Mouse (Mus musculus): ENCODE measurements around the gene Sept8. TPM values are rescaled to one million over a fixed set of nuclear protein-coding genes. Genes with fewer than 3 reads are reported as not detected.

The Sept8 gene
- polyA plus RNA-seq (2014; fragmentation: Illumina TruSeq; extraction: RNeasy Lipid Tissue Mini Kit (QIAGEN cat#74804); ENCODE audit: low read depth, low replicate concordance): 32.0 TPM

GRCm38 (mm10) chr11:53519207-53520121 is at the start of gene Sept8:
Gene Sept8 (plus strand): TSS chr11:53519257.

GRCm38 (mm10) chr11:53469968-53470695 is 48.9 kb upstream of the Sept8 start, which contains the start of gene Gm9837:
Gene Gm9837 (minus strand): TSS chr11:53470479.

GRCm38 (mm10) chr11:53479783-53480301 is 39.2 kb upstream of the Sept8 start, which contains the start of the genes Gm9945 and Sowaha:
Gene Gm9945 (plus strand): TSS chr11:53480166.
Gene Sowaha (minus strand): TSS chr11:53480274.

GRCm38 (mm10) chr11:53567224-53568014 is 48.4 kb downstream of the Sept8 start, which contains the start of gene Kif3a:
Gene Kif3a (plus strand): TSS chr11:53567379.

Other genes with a start within 250 kb of the Sept8 start
- 777 TPM for gene Hspa4, start 218.8 kb upstream of the Sept8 start, polyA plus RNA-seq (2014; fragmentation: Illumina TruSeq; extraction: RNeasy Lipid Tissue Mini Kit (QIAGEN cat#74804); ENCODE audit: low read depth, low replicate concordance)
- gene Zcchc10, start 194.6 kb upstream of the Sept8 start, polyA plus RNA-seq (2014; fragmentation: Illumina TruSeq; extraction: RNeasy Lipid Tissue Mini Kit (QIAGEN cat#74804); ENCODE audit: low read depth, low replicate concordance): 42.9 TPM
- gene Aff4, start 168.4 kb upstream of the Sept8 start, polyA plus RNA-seq (2014; fragmentation: Illumina TruSeq; extraction: RNeasy Lipid Tissue Mini Kit (QIAGEN cat#74804); ENCODE audit: low read depth, low replicate concordance): 337 TPM
- not detected for gene Leap2, start 96.1 kb upstream of the Sept8 start, polyA plus RNA-seq (2014; fragmentation: Illumina TruSeq; extraction: RNeasy Lipid Tissue Mini Kit (QIAGEN cat#74804); ENCODE audit: low read depth, low replicate concordance)
- gene Uqcrq, start 88.4 kb upstream of the Sept8 start, polyA plus RNA-seq (2014; fragmentation: Illumina TruSeq; extraction: RNeasy Lipid Tissue Mini Kit (QIAGEN cat#74804); ENCODE audit: low read depth, low replicate concordance): 55.0 TPM
- not detected for gene Gdf9, start 88.2 kb upstream of the Sept8 start, polyA plus RNA-seq (2014; fragmentation: Illumina TruSeq; extraction: RNeasy Lipid Tissue Mini Kit (QIAGEN cat#74804); ENCODE audit: low read depth, low replicate concordance)
- gene Gm10447, start 62.1 kb upstream of the Sept8 start, polyA plus RNA-seq (2014; fragmentation: Illumina TruSeq; extraction: RNeasy Lipid Tissue Mini Kit (QIAGEN cat#74804); ENCODE audit: low read depth, low replicate concordance): not detected
- 0.29 TPM for gene Shroom1, start 62.1 kb upstream of the Sept8 start, polyA plus RNA-seq (2014; fragmentation: Illumina TruSeq; extraction: RNeasy Lipid Tissue Mini Kit (QIAGEN cat#74804); ENCODE audit: low read depth, low replicate concordance)
- not detected for gene Gm9837, start 48.8 kb upstream of the Sept8 start, polyA plus RNA-seq (2014; fragmentation: Illumina TruSeq; extraction: RNeasy Lipid Tissue Mini Kit (QIAGEN cat#74804); ENCODE audit: low read depth, low replicate concordance)
- not detected for gene Gm9945, start 39.1 kb upstream of the Sept8 start, polyA plus RNA-seq (2014; fragmentation: Illumina TruSeq; extraction: RNeasy Lipid Tissue Mini Kit (QIAGEN cat#74804); ENCODE audit: low read depth, low replicate concordance)
- 0.64 TPM for gene Sowaha, start 39.0 kb upstream of the Sept8 start, polyA plus RNA-seq (2014; fragmentation: Illumina TruSeq; extraction: RNeasy Lipid Tissue Mini Kit (QIAGEN cat#74804); ENCODE audit: low read depth, low replicate concordance)
- gene Kif3a, start 48.1 kb downstream of the Sept8 start, polyA plus RNA-seq (2014; fragmentation: Illumina TruSeq; extraction: RNeasy Lipid Tissue Mini Kit (QIAGEN cat#74804); ENCODE audit: low read depth, low replicate concordance): 41.5 TPM
- gene Il4, start 99.4 kb downstream of the Sept8 start, polyA plus RNA-seq (2014; fragmentation: Illumina TruSeq; extraction: RNeasy Lipid Tissue Mini Kit (QIAGEN cat#74804); ENCODE audit: low read depth, low replicate concordance): not detected
- gene Il13, start 115.4 kb downstream of the Sept8 start, polyA plus RNA-seq (2014; fragmentation: Illumina TruSeq; extraction: RNeasy Lipid Tissue Mini Kit (QIAGEN cat#74804); ENCODE audit: low read depth, low replicate concordance): not detected
- gene Rad50, start 188.1 kb downstream of the Sept8 start, polyA plus RNA-seq (2014; fragmentation: Illumina TruSeq; extraction: RNeasy Lipid Tissue Mini Kit (QIAGEN cat#74804); ENCODE audit: low read depth, low replicate concordance): 48.4 TPM
- gene Il5, start 201.5 kb downstream of the Sept8 start, polyA plus RNA-seq (2014; fragmentation: Illumina TruSeq; extraction: RNeasy Lipid Tissue Mini Kit (QIAGEN cat#74804); ENCODE audit: low read depth, low replicate concordance): 0.41 TPM